ENCODE assay signal across 39 mouse cellular contexts in genomic region chr12:35027533-35027932, GRCm38 (mm10). TPM values are rescaled to one million over a fixed set of nuclear protein-coding genes. Genes with fewer than 3 reads are reported as not detected.
"Had no signal": no experiment of that assay in that cellular context is flagged by ENCODE, and none has a peak within 500 bp of the region (broad histone marks: within the 10 kb centered on the region; RNA-seq: fewer than 3 reads in every experiment).

No protein-coding gene starts in this region.

- H3K4me2 ChIP-seq: limb, embryonic 12.5 days; limb, embryonic 13.5 days; limb, embryonic 15.5 days; liver, embryonic 11.5 days; liver, embryonic 12.5 days; liver, embryonic 13.5 days; liver, embryonic 15.5 days; lung, embryonic 14.5 days; lung, embryonic 15.5 days; midbrain, embryonic 11.5 days; midbrain, embryonic 12.5 days; midbrain, embryonic 13.5 days; midbrain, embryonic 15.5 days; neural tube, embryonic 12.5 days had no signal

- H3K4me3 ChIP-seq: limb, embryonic 10.5 days; limb, embryonic 12.5 days; limb, embryonic 13.5 days; limb, embryonic 15.5 days; liver, embryonic 12.5 days; liver, embryonic 13.5 days; liver, embryonic 15.5 days; lung, embryonic 15.5 days; megakaryocyte, embryonic 14.5 days; midbrain, embryonic 10.5 days; midbrain, embryonic 12.5 days; midbrain, embryonic 13.5 days; midbrain, embryonic 15.5 days; myocyte; neural tube, embryonic 12.5 days had no signal

- ATAC-seq: liver, embryonic 12.5 days; liver, postnatal 0 days; lung, postnatal 0 days; midbrain, embryonic 13.5 days; midbrain, embryonic 15.5 days; midbrain, embryonic 16.5 days had no signal

- H3K27me3 ChIP-seq: limb, embryonic 12.5 days; limb, embryonic 13.5 days; limb, embryonic 15.5 days; liver, embryonic 12.5 days; liver, embryonic 13.5 days; liver, embryonic 15.5 days; lung, embryonic 15.5 days; megakaryocyte, embryonic 14.5 days; midbrain, embryonic 12.5 days; midbrain, embryonic 13.5 days; midbrain, embryonic 15.5 days; neural tube, embryonic 12.5 days had no signal

- H3K36me3 ChIP-seq: limb, embryonic 10.5 days; limb, embryonic 12.5 days; limb, embryonic 13.5 days; limb, embryonic 15.5 days; liver, embryonic 12.5 days; liver, embryonic 13.5 days; liver, embryonic 15.5 days; lung, embryonic 15.5 days; midbrain, embryonic 10.5 days; midbrain, embryonic 12.5 days; midbrain, embryonic 13.5 days; midbrain, embryonic 15.5 days; neural tube, embryonic 12.5 days had no signal

- H3K4me1 ChIP-seq: limb, embryonic 10.5 days; limb, embryonic 12.5 days; limb, embryonic 13.5 days; limb, embryonic 15.5 days; liver, embryonic 12.5 days; liver, embryonic 13.5 days; liver, embryonic 15.5 days; lung, embryonic 15.5 days; megakaryocyte, embryonic 14.5 days; midbrain, embryonic 10.5 days; midbrain, embryonic 12.5 days; midbrain, embryonic 13.5 days; midbrain, embryonic 15.5 days; neural tube, embryonic 12.5 days had no signal

- H3K27ac ChIP-seq: limb, embryonic 10.5 days; limb, embryonic 12.5 days; limb, embryonic 13.5 days; limb, embryonic 15.5 days; liver, embryonic 12.5 days; liver, embryonic 13.5 days; liver, embryonic 14.5 days; liver, embryonic 15.5 days; lung, embryonic 15.5 days; macrophage; midbrain, embryonic 10.5 days; midbrain, embryonic 12.5 days; midbrain, embryonic 13.5 days; midbrain, embryonic 15.5 days; neural tube, embryonic 12.5 days had no signal

- H3K9ac ChIP-seq: limb, embryonic 12.5 days; limb, embryonic 13.5 days; limb, embryonic 15.5 days; liver, embryonic 12.5 days; liver, embryonic 13.5 days; liver, embryonic 14.5 days; liver, embryonic 15.5 days; liver, postnatal 0 days; lung, embryonic 14.5 days; lung, embryonic 15.5 days; midbrain, embryonic 12.5 days; midbrain, embryonic 13.5 days; midbrain, embryonic 15.5 days; neural tube, embryonic 12.5 days had no signal

- H3K9me3 ChIP-seq: limb, embryonic 10.5 days; limb, embryonic 12.5 days; limb, embryonic 13.5 days; limb, embryonic 15.5 days; liver, embryonic 12.5 days; liver, embryonic 13.5 days; liver, embryonic 15.5 days; lung, embryonic 15.5 days; megakaryocyte, embryonic 14.5 days; midbrain, embryonic 10.5 days; midbrain, embryonic 12.5 days; midbrain, embryonic 13.5 days; midbrain, embryonic 15.5 days; neural tube, embryonic 12.5 days had no signal

- DNase-seq: left cerebral cortex, postnatal 4 days; liver; liver, embryonic 13.5 days; liver, postnatal 0 days; lung, adult 18-20 months; lung, adult 2 months; lung, embryonic 14.5 days; lung, postnatal 10 days; lung, postnatal 14 days; lung, postnatal 36 days; lung, postnatal 4 days; midbrain, embryonic 14.5 days had no signal

RNA-seq across cellular contexts. Expression of gene Prps1l1, which starts 43.0 kb away (rescaled TPM):
- polyA plus RNA-seq: limb, embryonic 10.5 days; limb, embryonic 11.5 days; limb, embryonic 12.5 days; limb, embryonic 13.5 days; limb, embryonic 14.5 days; limb, embryonic 15.5 days; liver, adult 2 months; liver, embryonic 11.5 days; liver, embryonic 14.5 days; liver, embryonic 15.5 days; liver, embryonic 16.5 days; liver, postnatal 0 days; lung, adult 2 months; lung, embryonic 14.5 days; lung, embryonic 15.5 days; lung, embryonic 16.5 days; lung, postnatal 0 days; macrophage; midbrain, embryonic 10.5 days; midbrain, embryonic 11.5 days; midbrain, embryonic 12.5 days; midbrain, embryonic 14.5 days; midbrain, embryonic 15.5 days; midbrain, embryonic 16.5 days; midbrain, postnatal 0 days; myocyte; neural tube, embryonic 11.5 days; neural tube, embryonic 12.5 days had no signal
